Mouse (Mus musculus) left cerebral cortex, adult 9 months (tissue): Measurements from ENCODE around the gene Dut.
"Not testable (repeated sequence)": the region's sequence is repeated elsewhere in the genome, so short reads cannot be mapped to it uniquely, and the experiment has no call there.

Source experiments
- DNase-seq, 2 experiments: peaks; one replicate each; pipeline ENCODE4 v3.0.0; 2022; ENCODE audit warnings: low spot score in 2 of 2

Gene Dut

DNA sequence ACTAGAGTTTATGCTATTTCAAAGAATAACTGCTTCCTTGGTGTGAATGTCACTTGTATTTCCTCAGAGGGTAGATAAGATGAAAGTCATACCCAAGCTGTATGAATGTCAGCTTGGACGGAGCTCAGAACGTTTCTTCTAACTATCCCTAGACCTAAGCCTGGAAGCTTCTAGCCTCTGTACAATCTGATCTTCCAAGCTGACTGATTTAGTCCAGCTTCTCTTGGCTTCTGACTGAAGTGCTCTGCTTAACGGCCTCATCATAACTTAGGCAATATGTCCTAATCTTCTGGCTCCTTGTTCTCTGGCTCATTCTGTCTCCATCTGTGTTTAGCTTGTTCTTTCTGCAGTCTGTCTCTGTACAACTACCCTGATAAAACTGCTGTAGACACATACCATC lies 7.6 kb downstream of the Dut start:
- DNase-seq, result no peak

- no peak for DNase-seq
Measured at GRCm38 (mm10) chr2:125255886-125256285, 8.9 kb downstream of the Dut start.

DNA sequence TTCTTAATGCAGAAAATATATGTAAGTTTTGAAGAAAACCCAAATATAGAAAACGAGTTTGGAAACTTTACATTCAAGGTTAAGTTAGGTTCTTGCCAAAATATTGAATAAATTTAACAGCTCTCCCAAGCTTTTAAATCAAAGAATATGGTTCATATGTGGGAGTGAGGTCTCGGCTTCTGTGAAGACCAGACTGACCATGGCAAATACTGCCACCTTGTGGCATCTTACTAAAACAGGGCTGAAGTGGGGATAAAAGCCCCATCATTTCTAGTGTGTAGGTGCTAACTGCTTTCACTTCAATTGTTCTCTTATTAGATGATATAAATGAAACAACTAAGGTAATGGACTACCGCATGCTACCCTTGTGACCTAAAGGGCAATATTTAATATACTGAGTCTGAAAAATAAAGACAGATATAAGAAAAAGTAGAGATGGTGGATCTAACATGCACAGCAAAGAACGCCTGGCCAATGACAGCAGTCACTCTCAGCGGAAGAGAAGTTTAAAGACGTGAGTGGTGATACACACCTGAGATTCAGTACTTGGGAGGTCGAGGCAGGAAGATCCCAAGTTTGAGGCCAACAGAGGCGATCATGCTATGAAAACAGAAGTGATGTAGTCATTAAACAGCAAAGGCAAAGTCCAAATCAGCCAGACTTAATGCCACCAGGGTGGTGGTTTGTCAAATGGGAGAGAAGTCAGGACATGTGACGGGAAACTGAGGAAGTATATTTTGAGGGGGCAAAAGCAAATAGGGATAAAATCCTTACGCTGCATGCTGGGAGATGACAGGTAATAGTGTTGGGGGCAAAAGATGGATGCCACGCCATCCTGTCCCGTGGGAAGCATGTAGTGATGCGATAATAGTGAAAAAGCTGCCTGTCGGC lies 12.5 kb downstream of the Dut start:
- no peak for DNase-seq

DNA sequence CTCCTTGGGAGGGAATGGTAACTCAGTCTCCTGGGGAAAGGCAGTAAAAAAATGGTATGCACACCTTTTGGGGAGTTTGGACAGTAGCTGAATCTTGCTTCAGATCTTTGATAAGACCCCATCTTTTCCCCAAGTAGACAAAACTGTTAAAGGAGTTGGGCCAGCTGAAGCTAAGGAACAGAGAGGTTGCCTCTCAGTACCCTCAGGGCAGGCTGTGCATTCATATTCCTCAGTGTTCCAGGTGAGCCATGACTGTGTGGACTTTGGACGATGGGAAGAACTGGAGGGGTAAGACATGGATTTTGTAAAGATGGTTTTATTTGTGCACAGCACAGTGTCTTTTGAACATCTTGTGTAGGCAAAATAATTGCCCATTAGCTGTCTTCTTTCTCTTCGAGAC lies 13.3 kb downstream of the Dut start:
- DNase-seq, result no peak

DNA sequence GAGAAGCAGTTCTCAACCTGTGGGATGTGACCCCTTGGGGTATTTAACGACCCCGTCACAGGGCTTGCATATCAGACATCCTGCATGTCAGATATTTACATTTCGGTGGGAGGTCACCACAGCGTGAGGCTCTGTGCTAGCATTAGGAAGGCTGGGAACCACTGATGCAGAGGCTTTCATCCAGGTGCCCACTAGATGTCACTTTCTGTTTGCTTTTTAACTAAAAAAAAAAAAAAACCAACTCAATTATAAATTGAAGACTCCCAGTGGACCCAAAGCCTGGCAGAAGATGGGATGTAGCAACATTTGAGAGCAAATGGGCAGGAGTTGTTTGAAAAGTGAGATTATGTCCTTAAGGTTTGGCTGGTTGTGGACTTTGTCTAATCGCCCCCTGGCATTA lies 16.1 kb downstream of the Dut start:
- DNase-seq, result no peak

GRCm38 (mm10) chr2:125263753-125264152 lies 16.8 kb downstream of the Dut start:
- DNase-seq, result no peak

GRCm38 (mm10) chr2:125268876-125269275 lies 21.9 kb downstream of the Dut start:
- DNase-seq, result no peak

- DNase-seq, result no peak
Measured at GRCm38 (mm10) chr2:125275617-125276016, 28.6 kb downstream of the Dut start.

DNA sequence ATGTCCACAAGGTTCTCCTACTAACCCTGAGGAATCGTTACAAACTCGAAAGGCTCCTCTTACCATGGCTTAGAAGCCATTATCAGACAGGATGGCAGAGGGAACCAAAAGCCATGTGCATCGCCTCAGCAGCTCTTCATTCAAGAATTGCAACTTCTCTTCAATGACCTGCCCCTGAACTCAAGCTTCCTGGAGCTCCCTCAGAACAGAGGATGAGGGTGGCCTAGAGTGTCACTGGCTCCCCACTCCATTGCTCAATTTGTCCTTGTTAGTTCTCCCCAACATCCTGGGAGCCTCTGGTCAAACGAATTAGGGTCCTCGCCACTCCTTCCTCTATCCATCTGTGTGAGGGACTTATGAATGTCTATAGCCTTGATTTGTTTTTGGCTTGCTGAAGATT lies 29.7 kb downstream of the Dut start:
- no peak for DNase-seq

DNA sequence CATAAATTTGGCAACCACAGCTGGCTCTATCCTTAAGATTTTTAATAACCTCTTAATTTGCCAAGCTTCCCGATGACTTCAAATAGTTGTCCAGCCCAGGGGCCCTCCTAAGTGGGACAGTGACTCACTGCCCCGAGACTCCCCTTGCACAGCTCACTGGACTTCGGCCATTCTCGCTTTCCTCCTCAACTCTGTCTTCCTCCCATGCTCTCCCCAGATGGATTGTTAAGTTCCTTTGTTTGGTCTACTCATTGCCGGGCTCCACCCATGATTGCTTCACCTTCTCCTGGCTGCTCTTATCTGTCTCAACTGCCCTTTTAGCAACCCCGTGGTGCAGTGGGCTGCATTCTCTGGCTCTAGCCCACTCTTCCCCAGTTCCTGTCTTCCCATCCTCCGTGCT lies 31.5 kb downstream of the Dut start:
- DNase-seq, result no peak

DNA sequence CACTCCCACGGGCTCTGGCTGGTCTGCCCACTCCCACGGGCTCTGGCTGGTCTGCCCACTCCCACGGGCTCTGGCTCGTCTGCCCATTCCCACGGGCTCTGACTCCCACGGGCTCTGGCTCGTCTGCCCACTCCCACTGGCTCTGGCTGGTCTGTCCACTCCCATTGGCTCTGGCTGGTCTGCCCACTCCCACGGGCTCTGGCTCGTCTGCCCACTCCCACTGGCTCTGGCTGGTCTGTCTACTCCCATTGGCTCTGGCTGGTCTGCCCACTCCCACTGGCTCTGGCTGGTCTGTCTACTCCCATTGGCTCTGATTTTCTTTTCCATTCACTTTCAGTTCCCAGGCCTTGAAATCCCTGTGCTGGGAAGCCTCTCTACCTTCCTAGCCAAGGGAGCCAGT lies 33.0 kb downstream of the Dut start:
- DNase-seq, result not testable (repeated sequence)

GRCm38 (mm10) chr2:125282334-125283206 lies 35.6 kb downstream of the Dut start:
- DNase-seq, result no peak

DNA sequence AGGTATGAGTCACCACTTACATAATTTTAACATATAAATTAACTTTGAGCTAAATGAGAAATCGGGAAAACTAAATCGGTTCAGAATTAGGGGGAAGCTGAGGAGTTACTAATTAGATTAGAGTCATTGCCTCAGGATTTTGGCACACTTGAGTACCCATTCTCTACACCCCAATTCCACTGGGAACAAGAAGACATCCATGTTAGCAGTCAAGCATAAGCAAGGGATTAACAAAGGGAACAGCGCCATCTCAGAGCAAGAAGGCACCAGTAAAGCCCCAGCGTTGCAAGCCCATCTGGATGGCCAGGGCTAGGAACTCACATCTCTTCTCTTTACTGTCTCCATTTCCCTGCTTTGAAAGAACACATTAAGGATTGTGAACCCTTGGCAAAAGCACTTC lies 38.8 kb downstream of the Dut start:
- no peak for DNase-seq

DNA sequence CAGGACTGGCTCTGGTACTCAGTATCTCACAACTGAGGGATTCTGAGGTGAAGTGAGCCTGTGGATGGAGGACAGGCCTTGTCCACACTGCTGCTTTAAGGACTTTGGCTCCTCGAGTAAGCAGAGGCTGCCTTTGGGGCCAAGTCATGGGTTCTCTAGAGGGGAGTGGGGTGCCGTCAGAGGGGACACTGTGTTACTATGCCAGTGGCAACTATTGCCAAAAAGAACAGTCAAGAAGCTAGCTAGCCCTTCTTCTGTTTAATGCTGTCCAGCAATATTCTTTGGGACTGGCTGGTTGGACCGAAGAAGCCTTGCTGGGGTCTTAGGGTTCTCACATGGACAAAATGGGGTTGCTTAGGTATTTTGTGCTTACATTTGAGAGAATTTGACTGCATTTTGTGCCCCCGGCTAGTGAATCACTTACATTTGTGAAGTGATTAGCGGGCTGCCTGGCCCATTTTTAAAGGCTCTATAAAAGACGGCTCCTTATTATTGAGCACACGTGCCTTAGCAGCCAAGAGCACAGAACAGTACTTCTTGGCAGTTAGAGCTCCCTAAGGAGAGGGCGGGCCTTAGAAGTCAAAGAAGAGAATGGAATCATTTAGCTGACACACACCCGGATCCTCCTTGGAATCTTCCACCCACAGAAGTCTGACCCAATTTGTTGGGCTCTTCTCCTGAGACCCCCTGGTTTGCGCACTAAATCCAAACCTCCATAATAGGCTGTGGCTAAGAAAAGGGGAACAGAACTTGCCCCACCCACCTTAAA lies 43.4 kb downstream of the Dut start:
- no peak for DNase-seq

- DNase-seq, result no peak
Measured at GRCm38 (mm10) chr2:125291101-125291500, 44.1 kb downstream of the Dut start.

- no peak for DNase-seq
Measured at GRCm38 (mm10) chr2:125292616-125293015, 45.6 kb downstream of the Dut start.

DNA sequence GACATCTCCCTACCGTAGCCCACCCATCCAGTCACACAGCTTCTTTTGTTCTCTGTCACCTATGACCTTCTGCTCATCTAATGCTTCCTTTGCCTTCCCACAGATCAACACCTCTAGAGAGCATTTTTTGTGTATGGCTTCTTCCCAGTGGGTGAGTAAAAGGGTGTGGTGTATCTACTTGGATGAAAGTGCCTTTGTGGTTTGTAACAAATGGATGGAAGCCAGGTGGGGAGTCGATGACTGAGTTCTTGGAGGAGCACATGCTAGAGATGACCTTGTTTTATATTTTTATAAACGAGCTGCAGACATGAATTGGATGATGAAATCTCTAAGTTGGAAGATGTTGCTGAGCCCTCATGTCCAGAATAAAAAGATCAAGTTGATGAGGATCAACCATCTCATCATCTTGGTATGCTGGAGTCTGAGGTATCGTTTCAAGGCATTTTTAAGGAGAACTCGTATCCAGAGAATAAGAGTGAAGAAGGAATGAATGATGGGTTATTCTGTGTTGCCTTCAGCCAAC lies 47.0 kb downstream of the Dut start:
- DNase-seq, result no peak

DNA sequence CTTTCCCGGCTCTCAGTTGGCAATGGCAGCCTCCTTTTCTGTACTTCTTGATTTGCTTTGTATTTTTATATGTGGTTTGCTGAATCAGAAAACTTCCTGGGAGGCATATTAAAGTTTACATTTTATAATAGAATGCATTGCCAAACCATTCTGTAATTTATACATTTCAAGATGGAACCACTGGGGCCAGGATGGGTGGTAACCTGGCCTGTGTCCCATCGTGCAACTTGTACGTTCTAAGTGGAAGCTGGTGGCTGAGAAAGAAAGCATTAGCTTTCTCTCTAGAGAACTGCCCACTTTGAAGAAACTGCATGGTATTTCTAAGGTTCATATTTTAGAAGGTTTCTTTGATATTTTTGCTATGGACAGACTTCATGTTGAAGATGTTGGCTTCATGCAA lies 48.5 kb downstream of the Dut start:
- no peak for DNase-seq

DNA sequence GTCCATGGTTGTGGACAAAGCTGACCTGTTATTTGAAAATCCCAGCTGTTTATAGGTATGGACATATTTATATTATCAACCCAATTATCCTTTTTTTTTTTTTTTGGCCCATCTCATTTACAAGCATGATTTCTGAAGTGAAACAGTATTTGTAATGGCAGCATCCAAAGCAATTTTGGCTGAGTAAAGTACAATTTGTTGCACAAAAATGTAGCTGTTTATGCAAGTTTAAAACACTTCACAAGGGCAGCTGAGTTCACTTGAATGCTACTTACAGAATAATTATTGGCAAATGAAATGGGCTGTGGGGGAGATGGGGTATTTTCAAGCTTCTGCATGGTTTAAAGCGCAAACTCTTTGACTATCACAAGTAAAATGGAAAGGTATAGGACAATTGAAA lies 51.9 kb downstream of the Dut start:
- no peak for DNase-seq

DNA sequence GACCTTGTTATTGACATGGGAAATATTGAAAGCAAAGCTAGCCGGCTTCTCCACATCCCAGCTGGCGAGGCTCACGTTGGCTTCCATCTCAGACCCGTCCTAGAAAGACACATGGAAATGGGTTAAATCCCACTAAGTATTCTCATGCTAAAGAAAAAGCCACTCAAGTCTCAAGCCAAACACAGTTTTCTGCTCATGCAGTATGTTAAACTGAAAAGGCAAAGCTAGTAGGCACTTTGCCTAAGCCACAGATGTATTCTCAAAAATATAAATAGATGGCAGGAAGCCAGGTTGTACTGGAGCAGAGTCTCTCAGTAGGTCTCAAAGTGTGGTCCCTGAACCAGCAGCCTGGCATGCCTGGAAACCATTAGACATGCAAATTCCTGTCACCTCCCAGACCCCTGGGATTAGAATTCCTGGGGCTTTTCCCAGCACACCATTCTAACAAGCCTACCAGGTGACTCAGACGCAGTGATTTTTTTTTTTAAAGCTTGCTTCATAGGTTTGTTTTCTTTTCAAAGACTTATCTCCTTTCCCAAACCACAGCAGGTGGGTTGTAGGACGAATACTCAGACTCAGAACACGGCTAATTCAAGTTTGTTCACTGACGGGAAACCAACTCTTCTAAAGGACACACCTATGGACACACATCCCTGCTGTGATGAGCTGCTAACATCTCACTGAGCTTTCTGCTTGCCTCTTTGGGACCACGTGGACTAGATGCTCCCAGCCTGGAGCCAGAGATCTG lies 55.1 kb downstream of the Dut start:
- DNase-seq, result peak in 1 of 2 experiments; percentile 15

- DNase-seq, result peak; percentile 5 to 46
Measured at GRCm38 (mm10) chr2:125302625-125302924, 55.6 kb downstream of the Dut start.
